ENCODE assay signal across 10 mouse cellular contexts in genomic region chr7:51771895-51772871, GRCm38 (mm10).
DNase-seq lines count a peak whose midpoint lies in the region; ATAC-seq and TF ChIP-seq lines count a peak whose summit lies in the region.
"Had no signal": no experiment of that assay in that cellular context is flagged by ENCODE, and none has a peak within 500 bp of the region (broad histone marks: within the 10 kb centered on the region; RNA-seq: fewer than 3 reads in every experiment).

No protein-coding gene starts in this region.

- no peaks in the 10 kb centered on the region for H3K27me3 ChIP-seq in kidney, embryonic 14.5 days (ENCODE audit: control insufficient read depth, insufficient read depth, low read length)
- no peaks in the 10 kb centered on the region for H3K27me3 ChIP-seq in kidney, adult 2 months (replicated peaks; ENCODE audit: control insufficient read depth, insufficient read depth, low read length)
- H3K27me3 ChIP-seq in hindbrain, embryonic 14.5 days (ENCODE audit: control insufficient read depth, insufficient read depth, low read length): no peaks in the 10 kb centered on the region
- H3K27me3 ChIP-seq in kidney, embryonic 16.5 days (ENCODE audit: insufficient read depth, low read length): 0 out of 2 replicates have a peak, but pooled peaks cover 4% of the 10 kb centered on the region

- no peaks in the 10 kb centered on the region for H3K9me3 ChIP-seq in kidney, embryonic 14.5 days (ENCODE audit: control insufficient read depth, low read length)
- H3K9me3 ChIP-seq in hindbrain, embryonic 14.5 days (ENCODE audit: control insufficient read depth, low read length): no peaks in the 10 kb centered on the region
- H3K9me3 ChIP-seq in kidney, embryonic 16.5 days (ENCODE audit: low read length): no peaks in the 10 kb centered on the region

- H3K4me1 ChIP-seq in kidney, embryonic 14.5 days (ENCODE audit: control insufficient read depth, insufficient read depth, low read length): no peaks in the 10 kb centered on the region
- no peaks in the 10 kb centered on the region for H3K4me1 ChIP-seq in kidney, adult 2 months (ENCODE audit: control insufficient read depth, insufficient read depth, low read length)
- peaks cover 17% of the 10 kb centered on the region for H3K4me1 ChIP-seq in hindbrain, embryonic 14.5 days (replicated peaks; ENCODE audit: control insufficient read depth, insufficient read depth, low read length)
- H3K4me1 ChIP-seq in kidney, embryonic 16.5 days (ENCODE audit: insufficient read depth, low read length): no peaks in the 10 kb centered on the region

- TF ChIP-seq CTCF in kidney, adult 2 months (conservative IDR thresholded peaks at IDR 0.05; ENCODE audit: insufficient read depth, insufficient read length, low read depth, low read length): no peak

- WGBS in kidney, embryonic 14.5 days: 53% methylated on average over 8 of the region's 8 CpGs
- WGBS in kidney, adult 2 months: 51% methylated on average over 8 of the region's 8 CpGs
- 42% methylated on average over 8 of the region's 8 CpGs for WGBS in hindbrain, embryonic 14.5 days
- 57% methylated on average over 8 of the region's 8 CpGs for WGBS in kidney, embryonic 16.5 days

- DNase-seq in kidney, adult 2 months: no peak
- DNase-seq in embryo, embryonic 11.5 days (ENCODE audit: low read depth, low spot score): peak; percentile 37
- peak; percentile 79 for DNase-seq in hindbrain, embryonic 14.5 days (ENCODE audit: low spot score)
- DNase-seq in neural tube, embryonic 10.5 days (ENCODE audit: extremely low spot score, low spot score): peak; percentile 32
- DNase-seq in adrenal gland, adult (ENCODE audit: inconsistent age in 2 of 2, low spot score in 1 of 2): no peak
- no peak for DNase-seq in urinary bladder, adult 18-20 months (ENCODE audit: low spot score in 2 of 2)

- no peak overlapping the region for H3K4me3 ChIP-seq in kidney, embryonic 14.5 days (ENCODE audit: low read length)
- no peak overlapping the region for H3K4me3 ChIP-seq in kidney, adult 2 months (ENCODE audit: insufficient read depth, low read depth, low read length)
- H3K4me3 ChIP-seq in hindbrain, embryonic 14.5 days (replicated peaks; ENCODE audit: low read length): no peak overlapping the region
- H3K4me3 ChIP-seq in kidney, embryonic 16.5 days (ENCODE audit: low read length): no peak overlapping the region

- peak; percentile 39; the same call in 1 of the 2 replicates for ATAC-seq in kidney, embryonic 14.5 days (ENCODE audit: low FRiP score, low TSS enrichment)
- ATAC-seq in hindbrain, embryonic 14.5 days (ENCODE audit: low FRiP score): peak; percentile 90
- ATAC-seq in kidney, embryonic 16.5 days (ENCODE audit: low FRiP score, low TSS enrichment): no peak

- no peaks in the 10 kb centered on the region for H3K36me3 ChIP-seq in kidney, embryonic 14.5 days (ENCODE audit: control insufficient read depth, insufficient read depth, low read length)
- no peaks in the 10 kb centered on the region for H3K36me3 ChIP-seq in kidney, adult 2 months (ENCODE audit: control insufficient read depth, insufficient read depth, low read length)
- no peaks in the 10 kb centered on the region for H3K36me3 ChIP-seq in hindbrain, embryonic 14.5 days (replicated peaks; ENCODE audit: control insufficient read depth, insufficient read depth)
- H3K36me3 ChIP-seq in kidney, embryonic 16.5 days (ENCODE audit: insufficient read depth, low read length): no peaks in the 10 kb centered on the region

- H3K27ac ChIP-seq in kidney, embryonic 14.5 days (ENCODE audit: low read depth, low read length): no peak overlapping the region
- H3K27ac ChIP-seq in kidney, adult 2 months (ENCODE audit: insufficient read depth, low read depth, low read length): no peak overlapping the region
- peak overlapping the region; percentile 90 for H3K27ac ChIP-seq in hindbrain, embryonic 14.5 days
- no peak overlapping the region for H3K27ac ChIP-seq in kidney, embryonic 16.5 days (ENCODE audit: low read length)
- H3K27ac ChIP-seq: liver, embryonic 14.5 days had no signal

- no peak overlapping the region for H3K4me2 ChIP-seq in kidney, embryonic 14.5 days (replicated peaks; ENCODE audit: low read depth, low read length)
- H3K4me2 ChIP-seq in hindbrain, embryonic 14.5 days (replicated peaks): peak overlapping the region; percentile 41
- H3K4me2 ChIP-seq in kidney, embryonic 16.5 days (replicated peaks; ENCODE audit: low read depth, low read length): no peak overlapping the region
- H3K4me2 ChIP-seq: heart, embryonic 11.5 days had no signal

- TF ChIP-seq POLR2A in kidney, adult 2 months (IDR thresholded peaks at IDR 0.05; ENCODE audit: low read depth, low read length): no peak

- H3K9ac ChIP-seq in kidney, embryonic 14.5 days (ENCODE audit: low read depth, low read length): no peak overlapping the region
- peak overlapping the region; percentile 25; the same call in 1 of the 2 replicates for H3K9ac ChIP-seq in hindbrain, embryonic 14.5 days
- no peak overlapping the region for H3K9ac ChIP-seq in kidney, embryonic 16.5 days (replicated peaks; ENCODE audit: low read length)
- H3K9ac ChIP-seq: liver, embryonic 14.5 days had no signal

Comparison
In these comparisons a context has a peak if more than half of its experiments do, and no peak if none do; other contexts are left out.
1. DNase-seq: peak in embryo, embryonic 11.5 days (single experiment), hindbrain, embryonic 14.5 days (single experiment) and neural tube, embryonic 10.5 days (single experiment); none in kidney, adult 2 months (single experiment), adrenal gland, adult (0 of 2) and urinary bladder, adult 18-20 months (0 of 2).